Mouse (Mus musculus) liver, postnatal 0 days (tissue): Measurements from ENCODE around the gene Phf21a.

ENCODE experiments used
- CTCF ChIP-seq: sonication (generic); IDR thresholded peaks from 2 replicates; pipeline ENCODE4 v1.5.1; 2016; ENCODE audit warnings: antibody characterized with exemption, low read depth
- EP300 ChIP-seq: IDR thresholded peaks from 2 replicates; pipeline ENCODE4 v1.6.1; 2016; ENCODE audit warnings: antibody characterized with exemption, low read depth, mild to moderate bottlenecking

GRCm38 (mm10) chr2:92317228-92317627, 224.3 kb downstream of the Phf21a start:
- no peak for TF ChIP-seq CTCF
- no peak for TF ChIP-seq EP300
